Mouse (Mus musculus) neutrophil, adult 83 days (primary cell): ENCODE measurements around the gene Qrfpr. TPM values are rescaled to one million over a fixed set of nuclear protein-coding genes. Genes with fewer than 3 reads are reported as not detected.

ENCODE experiments used
- total RNA-seq, 2 experiments: library from RNA; stranded (reverse); gene quantifications; one replicate each; pipeline ENCODE4 v1.2.4; 2023

Qrfpr gene
- total RNA-seq: not detected

GRCm38 (mm10) chr3:36221743-36222682 lies at the start of gene Qrfpr:
TSS of gene Qrfpr (minus strand) at chr3:36222313.

GRCm38 (mm10) chr3:36150934-36151686 lies 71.0 kb downstream of the Qrfpr start, which contains the start of gene D3Ertd254e:
TSS of gene D3Ertd254e (plus strand) at chr3:36151017.

Other genes with a start within 250 kb of the Qrfpr start
- gene Mccc1, start 221.6 kb downstream of the Qrfpr start, total RNA-seq: 1 to 10 TPM; 6.4 to 9.5 TPM
- not detected for gene Ccdc144b, start 168.8 kb downstream of the Qrfpr start, total RNA-seq
- 10 to 100 TPM; 17.4 to 22.5 TPM for gene Acad9, start 156.3 kb downstream of the Qrfpr start, total RNA-seq
- 1 to 10 TPM; 1.2 TPM for gene D3Ertd254e, start 71.3 kb downstream of the Qrfpr start, total RNA-seq